Mouse (Mus musculus): Measurements from ENCODE around the gene Me3. TPM values are rescaled to one million over a fixed set of nuclear protein-coding genes. Genes with fewer than 3 reads are reported as not detected.

The Me3 gene
- polyA plus RNA-seq, 1 experiment from 2014 or later: 3.6 TPM

DNA sequence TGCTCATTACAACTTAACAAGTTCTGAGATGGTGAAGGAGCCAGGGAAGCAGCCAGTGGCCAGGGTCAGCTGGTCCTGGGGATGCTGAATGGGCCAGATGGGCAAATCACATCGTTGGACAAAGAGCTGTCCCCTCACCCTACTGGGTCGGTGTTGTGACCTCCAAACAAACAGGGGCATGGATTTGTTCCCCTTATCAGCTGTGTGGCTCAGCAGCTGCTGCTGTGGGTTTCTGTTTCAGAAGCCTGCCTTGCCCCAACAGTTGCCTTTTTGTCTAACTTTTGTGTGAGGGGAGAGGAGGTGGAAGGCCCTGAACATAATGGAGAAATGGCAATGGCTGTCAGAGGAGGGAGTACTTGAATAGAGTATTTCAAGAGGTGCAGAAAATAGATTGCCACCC lies 4.2 kb upstream of the Me3 start:
- Histone ChIP-seq H3K9ac (no peak overlapping the region), H3K27me3 (no peaks in the 10 kb centered on the region), H3K27ac (replicated peaks) (no peak overlapping the region), H3K4me1 (peaks cover 13% of the 10 kb centered on the region; the same call in 1 of the 2 replicates), H3K4me3 (replicated peaks) (no peak overlapping the region), H3K9me3 (replicated peaks) (no peaks in the 10 kb centered on the region), H3K36me3 (no peaks in the 10 kb centered on the region), H3K4me2 (replicated peaks) (no peak overlapping the region)
- ATAC-seq (ENCODE audit: insufficient number of reproducible peaks, low FRiP score, low TSS enrichment, low read depth): no peak
- WGBS: 16% methylated on average over 2 of the region's 2 CpGs

DNA sequence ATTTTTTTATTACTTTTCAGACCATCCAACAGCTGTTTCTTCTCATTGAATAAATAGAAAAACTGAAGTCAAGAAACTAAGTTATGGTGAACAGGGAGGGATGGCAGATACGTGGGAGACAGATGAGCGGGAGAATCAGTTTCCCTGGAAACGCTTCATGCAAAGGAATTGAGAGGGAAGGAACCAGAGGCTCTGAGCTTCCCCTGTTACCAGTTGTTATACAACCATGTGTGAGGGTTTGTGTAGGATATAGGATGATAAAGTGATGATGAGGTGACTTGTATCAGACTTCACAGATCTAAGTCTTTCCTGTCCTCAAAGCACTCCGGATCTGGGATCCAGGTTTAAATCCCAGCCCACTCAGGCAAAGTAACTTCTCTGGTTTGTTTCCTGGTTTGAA lies 3.2 kb upstream of the Me3 start:
- Histone ChIP-seq H3K36me3 (no peaks in the 10 kb centered on the region), H3K27me3 (no peaks in the 10 kb centered on the region), H3K4me3 (replicated peaks) (no peak overlapping the region), H3K9ac (no peak overlapping the region), H3K4me2 (replicated peaks) (no peak overlapping the region), H3K9me3 (replicated peaks) (no peaks in the 10 kb centered on the region), H3K27ac (replicated peaks) (no peak overlapping the region), H3K4me1 (peaks cover 15% of the 10 kb centered on the region; the same call in 1 of the 2 replicates)
- ATAC-seq (ENCODE audit: insufficient number of reproducible peaks, low FRiP score, low TSS enrichment, low read depth): no peak
- WGBS: 51% methylated on average over 4 of the region's 4 CpGs

DNA sequence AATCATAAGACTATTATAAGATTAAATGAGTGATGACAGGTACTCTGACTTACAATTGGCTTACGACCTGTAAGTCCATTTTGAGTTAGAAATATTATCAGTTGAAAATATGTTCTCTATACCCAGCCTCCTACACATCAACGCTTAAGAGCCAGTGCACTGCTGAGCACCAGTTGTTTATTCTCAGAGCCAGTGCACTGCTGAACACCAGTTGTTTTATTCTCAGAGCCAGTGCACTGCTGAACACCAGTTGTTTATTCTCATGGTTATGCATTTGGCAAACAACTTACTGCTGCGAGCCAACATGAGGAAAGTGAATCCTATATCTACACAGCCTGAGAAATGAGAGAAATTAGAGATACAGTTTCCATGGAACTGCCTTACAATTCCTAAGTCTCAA lies 2.3 kb upstream of the Me3 start:
- Histone ChIP-seq H3K4me1 (peaks cover 15% of the 10 kb centered on the region; the same call in 1 of the 2 replicates), H3K27ac (replicated peaks) (no peak overlapping the region), H3K9me3 (replicated peaks) (no peaks in the 10 kb centered on the region), H3K36me3 (no peaks in the 10 kb centered on the region), H3K4me2 (replicated peaks) (no peak overlapping the region), H3K9ac (no peak overlapping the region), H3K4me3 (replicated peaks) (no peak overlapping the region), H3K27me3 (no peaks in the 10 kb centered on the region)
- no peak for ATAC-seq (ENCODE audit: insufficient number of reproducible peaks, low FRiP score, low TSS enrichment, low read depth)
- WGBS: 71% methylated on average over 3 of the region's 3 CpGs

DNA sequence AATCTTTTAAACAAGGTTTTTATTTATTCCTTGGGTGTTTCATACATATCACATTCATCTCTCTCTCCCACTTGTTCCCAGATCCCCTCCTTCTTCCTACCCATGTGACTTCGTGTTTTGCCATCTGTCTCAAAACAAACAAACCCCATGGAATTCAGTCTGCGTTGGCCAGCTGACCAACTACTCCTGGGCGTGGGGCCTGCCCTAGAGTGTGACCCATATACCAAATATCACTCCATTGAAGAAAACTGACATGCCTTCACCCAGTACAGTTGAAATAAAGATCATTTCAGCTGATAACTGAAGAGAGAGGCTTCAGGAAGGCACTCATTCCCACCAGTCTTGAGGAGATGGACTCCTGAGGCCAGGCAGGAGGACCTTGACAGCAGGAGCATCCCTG lies 1.4 kb upstream of the Me3 start:
- Histone ChIP-seq H3K9me3 (replicated peaks) (no peaks in the 10 kb centered on the region), H3K4me1 (peaks cover 15% of the 10 kb centered on the region; the same call in 1 of the 2 replicates), H3K27me3 (no peaks in the 10 kb centered on the region), H3K4me2 (replicated peaks) (no peak overlapping the region), H3K9ac (no peak overlapping the region), H3K36me3 (no peaks in the 10 kb centered on the region), H3K27ac (replicated peaks) (no peak overlapping the region), H3K4me3 (replicated peaks) (no peak overlapping the region)
- ATAC-seq (ENCODE audit: insufficient number of reproducible peaks, low FRiP score, low TSS enrichment, low read depth): no peak
- 68% methylated on average over 3 of the region's 3 CpGs for WGBS

DNA sequence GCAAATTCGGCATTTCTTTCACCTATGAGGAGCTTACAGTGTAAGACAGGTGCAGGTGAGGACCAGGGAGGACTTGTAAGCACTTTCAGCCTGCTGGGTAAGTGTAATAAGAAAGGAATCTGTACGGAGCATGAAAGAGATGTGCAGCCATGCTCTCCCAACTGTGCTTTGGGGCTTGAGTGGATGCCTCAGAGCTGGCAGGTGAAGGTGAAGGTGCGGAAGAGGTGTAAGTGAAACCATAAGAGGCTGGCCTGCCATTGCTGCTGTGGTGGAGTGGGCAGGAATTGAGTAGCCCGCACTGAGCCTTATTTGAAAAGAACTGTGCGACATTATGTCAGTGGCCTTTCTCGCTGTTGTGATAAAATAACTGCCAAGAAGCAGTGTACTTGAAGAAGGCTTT lies 8.3 kb downstream of the Me3 start:
- 88% methylated on average over 6 of the region's 6 CpGs for WGBS
- no peak for ATAC-seq (ENCODE audit: insufficient number of reproducible peaks, low FRiP score, low TSS enrichment, low read depth)
- no peaks in the 10 kb centered on the region for H3K27me3 ChIP-seq
- H3K9ac ChIP-seq: no peak overlapping the region
- no peaks in the 10 kb centered on the region for H3K36me3 ChIP-seq
- no peaks in the 10 kb centered on the region for H3K4me1 ChIP-seq
- no peak overlapping the region for H3K4me3 ChIP-seq (replicated peaks)
- no peak overlapping the region for H3K4me2 ChIP-seq (replicated peaks)
- no peak overlapping the region for H3K27ac ChIP-seq (replicated peaks)
- H3K9me3 ChIP-seq (replicated peaks): no peaks in the 10 kb centered on the region

GRCm38 (mm10) chr7:89640944-89641661 lies 8.9 kb downstream of the Me3 start:
- Histone ChIP-seq H3K4me1 (no peaks in the 10 kb centered on the region), H3K36me3 (no peaks in the 10 kb centered on the region), H3K4me2 (replicated peaks) (no peak overlapping the region), H3K9me3 (replicated peaks) (no peaks in the 10 kb centered on the region), H3K4me3 (replicated peaks) (no peak overlapping the region), H3K27ac (replicated peaks) (no peak overlapping the region), H3K27me3 (no peaks in the 10 kb centered on the region), H3K9ac (no peak overlapping the region)
- WGBS: 66% methylated on average over 8 of the region's 8 CpGs
- no peak for ATAC-seq (ENCODE audit: insufficient number of reproducible peaks, low FRiP score, low TSS enrichment, low read depth)

- Histone ChIP-seq H3K4me3 (replicated peaks) (no peak overlapping the region), H3K27me3 (no peaks in the 10 kb centered on the region), H3K9me3 (replicated peaks) (no peaks in the 10 kb centered on the region), H3K4me1 (no peaks in the 10 kb centered on the region), H3K9ac (no peak overlapping the region), H3K36me3 (no peaks in the 10 kb centered on the region), H3K4me2 (replicated peaks) (no peak overlapping the region), H3K27ac (replicated peaks) (no peak overlapping the region)
- no peak for ATAC-seq (ENCODE audit: insufficient number of reproducible peaks, low FRiP score, low TSS enrichment, low read depth)
- 60% methylated on average over 3 of the region's 3 CpGs for WGBS
Observed at GRCm38 (mm10) chr7:89645015-89645414, 12.8 kb downstream of the Me3 start.

DNA sequence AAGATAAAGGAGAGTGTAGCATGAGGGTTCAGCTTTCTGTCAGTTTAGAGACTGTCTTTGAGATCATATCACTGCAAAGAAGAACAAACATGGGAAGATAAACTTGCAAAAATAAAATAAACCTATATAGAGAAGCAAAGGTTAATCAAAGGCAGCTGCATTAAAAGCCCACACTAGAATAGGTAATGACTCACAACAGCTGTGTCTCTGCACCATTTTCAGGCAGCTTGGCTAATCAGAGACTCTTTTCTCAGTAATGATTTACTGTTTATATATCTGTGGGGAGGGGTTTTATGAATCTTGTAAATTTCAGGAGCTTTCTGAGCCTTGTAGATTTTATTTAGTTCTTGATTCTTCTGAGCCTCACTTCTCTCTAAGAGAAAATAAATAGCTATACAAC lies 15.7 kb downstream of the Me3 start:
- no peak overlapping the region for H3K9ac ChIP-seq
- no peak overlapping the region for H3K4me2 ChIP-seq (replicated peaks)
- no peaks in the 10 kb centered on the region for H3K4me1 ChIP-seq
- no peak overlapping the region for H3K27ac ChIP-seq (replicated peaks)
- H3K27me3 ChIP-seq: no peaks in the 10 kb centered on the region
- no peak overlapping the region for H3K4me3 ChIP-seq (replicated peaks)
- no peak for ATAC-seq (ENCODE audit: insufficient number of reproducible peaks, low FRiP score, low TSS enrichment, low read depth)
- no peaks in the 10 kb centered on the region for H3K9me3 ChIP-seq (replicated peaks)
- no peaks in the 10 kb centered on the region for H3K36me3 ChIP-seq

- Histone ChIP-seq H3K9ac (no peak overlapping the region), H3K27ac (replicated peaks) (no peak overlapping the region), H3K36me3 (no peaks in the 10 kb centered on the region), H3K27me3 (no peaks in the 10 kb centered on the region), H3K4me1 (no peaks in the 10 kb centered on the region), H3K4me2 (replicated peaks) (no peak overlapping the region), H3K4me3 (replicated peaks) (no peak overlapping the region), H3K9me3 (replicated peaks) (no peaks in the 10 kb centered on the region)
- ATAC-seq (ENCODE audit: insufficient number of reproducible peaks, low FRiP score, low TSS enrichment, low read depth): no peak
- WGBS: 67% methylated on average over 9 of the region's 9 CpGs
Observed at GRCm38 (mm10) chr7:89657183-89657582, 25.0 kb downstream of the Me3 start.

- Histone ChIP-seq H3K4me3 (replicated peaks) (no peak overlapping the region), H3K9me3 (replicated peaks) (no peaks in the 10 kb centered on the region), H3K36me3 (no peaks in the 10 kb centered on the region), H3K27me3 (no peaks in the 10 kb centered on the region), H3K27ac (replicated peaks) (no peak overlapping the region), H3K4me1 (no peaks in the 10 kb centered on the region), H3K4me2 (replicated peaks) (no peak overlapping the region), H3K9ac (no peak overlapping the region)
- WGBS: 73% methylated on average over 7 of the region's 7 CpGs
- ATAC-seq (ENCODE audit: insufficient number of reproducible peaks, low FRiP score, low TSS enrichment, low read depth): no peak
Observed at GRCm38 (mm10) chr7:89657692-89658212, 25.6 kb downstream of the Me3 start.

DNA sequence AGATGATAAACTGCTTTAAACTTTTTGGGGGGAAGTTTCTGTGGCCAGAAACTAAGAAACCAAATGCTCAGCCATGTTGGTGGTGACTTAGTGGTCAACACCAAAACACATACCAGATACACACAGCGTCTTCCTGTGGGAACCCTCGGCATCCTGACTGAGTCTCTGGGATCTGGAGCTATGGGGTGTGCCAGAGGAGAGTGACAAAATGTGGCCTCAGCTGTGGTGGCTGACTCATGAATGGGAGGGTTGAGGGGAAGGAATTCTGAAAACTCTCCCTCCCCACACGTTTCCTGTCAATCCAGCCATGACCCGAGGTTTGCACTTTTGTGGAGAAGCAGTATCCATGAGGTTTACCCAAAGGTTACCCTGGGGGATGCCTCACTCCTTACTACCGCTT lies 32.0 kb downstream of the Me3 start:
- no peaks in the 10 kb centered on the region for H3K4me1 ChIP-seq
- H3K9me3 ChIP-seq (replicated peaks): no peaks in the 10 kb centered on the region
- no peaks in the 10 kb centered on the region for H3K27me3 ChIP-seq
- H3K9ac ChIP-seq: no peak overlapping the region
- H3K27ac ChIP-seq (replicated peaks): no peak overlapping the region
- no peak for ATAC-seq (ENCODE audit: insufficient number of reproducible peaks, low FRiP score, low TSS enrichment, low read depth)
- H3K4me3 ChIP-seq (replicated peaks): no peak overlapping the region
- H3K36me3 ChIP-seq: no peaks in the 10 kb centered on the region
- WGBS: 56% methylated on average over 5 of the region's 5 CpGs
- no peak overlapping the region for H3K4me2 ChIP-seq (replicated peaks)

DNA sequence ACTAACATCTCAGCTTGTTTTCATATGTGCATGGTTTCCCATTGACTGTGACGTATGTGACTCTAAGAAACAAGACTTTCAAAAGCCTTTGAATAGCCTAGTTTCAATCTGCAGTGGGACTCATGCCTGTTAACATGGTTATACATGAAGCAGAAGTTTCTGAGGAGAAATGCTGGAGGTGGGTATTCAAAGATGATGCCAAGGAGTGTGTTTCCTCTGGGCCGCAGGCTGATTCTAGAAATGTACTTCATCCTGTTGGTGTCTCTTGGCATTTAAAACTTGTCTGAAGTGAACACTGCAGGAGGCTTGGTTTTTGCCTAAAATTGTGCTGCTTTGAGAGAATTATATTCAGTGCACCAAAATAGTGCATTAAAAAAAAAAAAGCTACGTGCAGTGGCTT lies 34.2 kb downstream of the Me3 start:
- Histone ChIP-seq H3K9me3 (replicated peaks) (no peaks in the 10 kb centered on the region), H3K4me1 (no peaks in the 10 kb centered on the region), H3K27ac (replicated peaks) (no peak overlapping the region), H3K4me2 (replicated peaks) (no peak overlapping the region), H3K9ac (no peak overlapping the region), H3K4me3 (replicated peaks) (no peak overlapping the region), H3K27me3 (no peaks in the 10 kb centered on the region), H3K36me3 (no peaks in the 10 kb centered on the region)
- no peak for ATAC-seq (ENCODE audit: insufficient number of reproducible peaks, low FRiP score, low TSS enrichment, low read depth)
- WGBS: 79% methylated on average over 3 of the region's 3 CpGs
